Mouse (Mus musculus): ENCODE measurements around the gene Il3.
A peak's percentile ranks its signal among the peaks of the same experiment; 100 is the strongest.

Gene Il3

DNA sequence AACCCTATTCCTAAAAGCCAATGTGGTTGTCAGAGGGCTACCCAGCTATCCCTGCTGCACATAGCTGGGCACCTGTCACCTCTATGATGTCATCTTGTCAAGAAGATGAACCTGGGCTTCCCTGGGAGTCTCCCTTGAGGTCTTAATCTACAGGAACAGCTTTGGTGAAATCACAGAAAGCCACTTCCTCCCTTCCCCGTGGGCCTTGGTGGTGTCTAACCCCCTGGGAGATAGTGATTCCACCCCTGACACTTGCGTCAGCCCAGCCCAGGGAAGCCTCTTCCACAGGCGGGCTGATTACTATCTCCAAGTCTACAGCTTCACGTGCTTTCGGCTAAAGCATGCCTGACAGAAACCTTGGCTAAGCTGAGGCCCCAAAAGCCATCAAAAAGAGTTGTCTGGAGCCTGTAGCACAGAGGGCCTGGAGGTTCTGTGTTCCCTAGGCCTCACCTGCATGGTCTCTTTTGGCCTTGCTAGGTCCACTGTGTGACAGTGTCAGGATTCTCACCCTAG lies 4.4 kb upstream of the Il3 start:
- no peak for DNase-seq

DNA sequence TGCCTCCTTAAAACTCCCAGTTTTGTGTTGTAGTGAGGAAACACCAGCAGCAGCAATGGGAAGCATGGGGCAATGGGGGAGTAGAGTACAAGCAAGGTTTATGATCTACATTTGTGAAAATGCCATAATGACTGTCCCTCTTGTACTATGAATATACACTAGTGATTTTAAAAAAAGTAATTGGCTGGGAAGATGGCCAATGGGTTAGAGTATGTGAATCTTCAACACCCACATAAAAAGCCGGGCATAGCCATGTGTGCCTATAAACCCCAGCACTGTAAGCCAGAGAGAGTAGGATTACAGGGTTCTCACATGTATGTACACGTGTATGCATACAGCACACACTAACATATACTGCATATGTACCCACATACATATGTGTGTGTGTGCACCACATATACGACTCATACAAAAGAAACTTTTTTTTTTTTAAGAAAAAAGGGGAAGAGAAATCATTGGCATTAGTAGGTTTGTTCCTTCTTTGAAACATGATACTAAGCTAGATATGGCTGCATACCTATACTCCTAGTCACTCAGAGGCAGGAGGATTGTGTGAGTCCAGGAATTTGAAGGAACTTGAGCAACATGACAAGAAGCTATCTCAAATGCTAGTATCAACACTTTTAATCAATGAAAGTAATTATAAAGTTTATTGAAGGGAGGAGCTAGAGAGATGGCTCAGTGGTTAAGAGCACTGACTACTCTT lies 2.3 kb upstream of the Il3 start:
- no peak for DNase-seq

GRCm38 (mm10) chr11:54264542-54264941 lies 2.5 kb downstream of the Il3 start:
- DNase-seq = peak; percentile 79

DNA sequence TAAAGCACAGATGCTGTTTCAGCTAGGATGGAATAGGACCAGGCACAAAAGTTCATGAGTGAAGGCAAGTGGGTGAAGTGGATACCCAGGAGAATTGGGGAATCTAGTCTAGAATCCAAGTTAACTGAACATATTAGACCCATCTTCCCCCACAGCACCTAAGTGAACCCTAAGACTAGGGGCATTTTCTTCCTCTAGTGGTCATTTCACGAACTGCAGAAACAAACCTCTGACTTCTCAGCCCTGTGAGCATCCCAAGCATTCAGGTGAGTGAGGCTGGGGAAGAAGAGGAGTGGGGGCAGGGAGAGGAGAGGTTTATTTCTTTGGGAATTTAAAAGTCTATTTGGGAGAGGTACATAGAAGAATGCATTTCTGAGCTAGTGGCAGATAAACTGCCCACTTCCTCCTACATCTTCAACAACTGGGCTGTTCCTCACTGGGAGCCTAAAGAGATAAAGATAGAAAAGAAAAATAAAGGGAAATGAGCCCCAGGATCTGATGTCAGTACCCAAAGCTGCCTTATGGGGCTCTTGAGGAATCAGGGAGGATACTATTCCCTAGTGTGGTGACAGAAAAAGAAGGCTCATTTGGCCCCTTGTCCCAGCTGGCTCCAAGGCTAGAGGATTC lies 3.6 kb downstream of the Il3 start:
- DNase-seq = peak; percentile 22

- peak; percentile 89 for DNase-seq
These were observed 10.3 kb downstream of the Il3 start for GRCm38 (mm10) chr11:54256624-54257376.

DNA sequence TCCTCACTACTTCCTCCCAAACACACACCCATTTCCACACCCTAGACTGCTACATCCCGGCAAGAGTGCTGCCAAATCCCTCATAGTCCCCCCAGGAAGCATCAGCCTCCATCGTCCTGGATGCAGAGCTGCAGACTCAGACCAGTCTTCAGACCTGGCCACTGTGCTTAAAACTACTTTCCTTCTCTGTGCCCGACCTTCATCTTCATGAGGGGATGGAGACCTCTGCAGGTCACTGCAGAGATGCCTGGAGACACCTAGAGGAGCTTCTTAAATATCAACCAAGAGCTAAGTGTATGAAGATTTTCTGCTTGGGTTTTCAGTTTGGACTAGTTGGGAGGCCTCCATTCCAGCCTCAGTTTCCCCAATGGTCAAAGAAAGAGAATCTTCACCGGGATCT lies 13.0 kb downstream of the Il3 start:
- peak; percentile 19 for DNase-seq

DNA sequence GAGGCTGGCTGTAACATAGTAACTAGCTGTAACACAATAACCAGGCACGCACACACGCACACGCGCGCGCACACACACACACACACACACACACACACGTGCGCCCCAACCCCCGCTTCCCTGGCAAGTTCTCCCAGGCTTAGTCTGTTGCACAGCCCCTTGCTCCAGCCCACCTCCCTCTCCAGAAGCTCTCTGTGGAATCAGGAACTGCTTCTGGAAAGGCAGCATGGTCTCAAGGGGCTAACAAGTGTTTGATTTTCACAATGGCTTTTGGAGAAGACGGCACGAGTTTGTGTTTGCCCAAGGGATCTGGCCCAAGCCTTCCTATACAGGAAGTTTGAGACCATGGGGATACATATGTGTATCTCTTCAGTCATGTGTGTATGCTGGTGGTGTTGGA lies 16.5 kb downstream of the Il3 start:
- DNase-seq = no peak

- DNase-seq = no peak
These were observed 17.3 kb downstream of the Il3 start for GRCm38 (mm10) chr11:54249748-54250147.

DNA sequence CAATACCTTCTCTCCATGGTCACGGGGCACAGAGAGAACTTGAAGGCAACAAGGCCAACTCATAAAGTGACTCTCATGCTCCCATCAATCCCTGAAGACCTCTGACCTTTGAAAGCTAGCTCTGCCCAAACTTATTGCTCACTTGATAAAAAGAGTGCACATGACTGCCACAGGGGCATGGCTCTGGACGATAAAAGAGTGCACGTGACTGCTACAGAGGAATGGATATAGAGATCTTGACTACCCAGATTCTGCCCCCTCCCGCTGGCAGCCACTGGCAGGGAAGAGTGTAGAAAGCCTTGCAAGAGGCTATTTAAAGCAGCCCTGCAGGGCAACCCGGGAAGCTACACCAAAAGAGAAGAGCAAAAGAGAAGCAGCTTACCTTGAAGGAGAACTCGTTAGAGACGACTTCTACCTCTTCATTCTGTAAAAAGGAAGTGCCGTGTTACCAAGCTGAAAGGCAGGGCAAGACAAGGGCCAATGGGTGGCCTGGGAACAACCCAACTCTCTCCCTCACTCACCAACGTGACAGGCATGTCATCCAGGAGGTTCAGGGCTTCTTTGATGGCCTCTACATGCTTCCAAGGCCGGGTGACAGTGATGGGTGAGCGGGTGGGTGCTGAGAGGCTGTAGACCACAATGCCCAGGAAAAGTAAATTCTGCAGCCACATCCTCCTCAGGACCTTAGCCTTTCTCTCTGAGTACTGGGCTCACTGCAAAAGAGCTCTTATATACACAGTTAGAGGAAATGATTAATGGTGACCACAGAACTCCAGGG lies 17.9 kb downstream of the Il3 start, which contains the start of gene Csf2:
Csf2 (minus strand) TSS at position 728 of the 778 bp plus-strand sequence.
- no peak for DNase-seq

GRCm38 (mm10) chr11:54247251-54247950 lies 19.7 kb downstream of the Il3 start:
- DNase-seq = no peak

- DNase-seq = no peak
These were observed 22.6 kb downstream of the Il3 start for GRCm38 (mm10) chr11:54244465-54244864.

- DNase-seq = no peak
These were observed 24.6 kb downstream of the Il3 start for GRCm38 (mm10) chr11:54242494-54242893.

DNA sequence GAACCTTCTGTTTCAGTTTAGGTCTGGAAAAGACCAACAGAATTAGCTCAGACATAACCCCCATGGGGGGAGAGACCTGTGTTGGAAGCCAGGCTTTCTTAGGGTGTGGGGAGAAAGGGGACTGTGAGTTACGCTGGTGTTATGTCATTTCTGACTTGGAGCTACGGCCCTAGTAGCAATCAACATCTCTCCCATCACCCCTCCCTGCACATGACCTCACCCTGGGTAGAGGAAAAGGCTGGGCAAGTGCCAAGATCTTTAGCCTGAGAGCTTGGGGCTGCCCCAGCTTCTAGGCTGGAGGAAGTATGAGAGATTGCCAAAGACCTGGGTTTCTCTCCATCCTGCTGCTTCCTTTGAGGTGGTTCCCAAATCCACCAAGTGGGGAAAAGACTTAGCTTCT lies 30.1 kb downstream of the Il3 start:
- DNase-seq = no peak

DNA sequence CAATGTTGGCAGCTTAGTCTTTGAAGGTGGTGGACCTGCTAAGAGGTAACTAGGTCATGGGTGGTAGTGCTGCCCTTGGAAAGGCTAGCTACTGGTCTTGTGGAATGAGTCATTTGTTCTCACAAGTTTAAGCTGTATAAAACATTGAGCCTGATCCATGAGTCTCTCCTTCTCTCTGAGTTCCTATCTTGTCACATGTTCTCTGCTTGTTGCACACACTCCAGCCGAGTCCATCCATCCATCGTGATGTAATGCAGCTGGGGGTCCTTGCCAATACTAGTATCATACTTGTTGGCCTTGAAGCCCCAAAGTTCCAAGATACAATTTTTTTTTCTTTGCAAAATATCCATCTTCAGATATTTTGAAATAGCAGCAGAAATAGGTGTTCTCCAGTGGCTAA lies 39.6 kb downstream of the Il3 start:
- no peak for DNase-seq

- no peak for DNase-seq
These were observed 42.5 kb downstream of the Il3 start for GRCm38 (mm10) chr11:54224475-54224986.

- no peak for DNase-seq
These were observed 43.2 kb downstream of the Il3 start for GRCm38 (mm10) chr11:54223637-54224474.

DNA sequence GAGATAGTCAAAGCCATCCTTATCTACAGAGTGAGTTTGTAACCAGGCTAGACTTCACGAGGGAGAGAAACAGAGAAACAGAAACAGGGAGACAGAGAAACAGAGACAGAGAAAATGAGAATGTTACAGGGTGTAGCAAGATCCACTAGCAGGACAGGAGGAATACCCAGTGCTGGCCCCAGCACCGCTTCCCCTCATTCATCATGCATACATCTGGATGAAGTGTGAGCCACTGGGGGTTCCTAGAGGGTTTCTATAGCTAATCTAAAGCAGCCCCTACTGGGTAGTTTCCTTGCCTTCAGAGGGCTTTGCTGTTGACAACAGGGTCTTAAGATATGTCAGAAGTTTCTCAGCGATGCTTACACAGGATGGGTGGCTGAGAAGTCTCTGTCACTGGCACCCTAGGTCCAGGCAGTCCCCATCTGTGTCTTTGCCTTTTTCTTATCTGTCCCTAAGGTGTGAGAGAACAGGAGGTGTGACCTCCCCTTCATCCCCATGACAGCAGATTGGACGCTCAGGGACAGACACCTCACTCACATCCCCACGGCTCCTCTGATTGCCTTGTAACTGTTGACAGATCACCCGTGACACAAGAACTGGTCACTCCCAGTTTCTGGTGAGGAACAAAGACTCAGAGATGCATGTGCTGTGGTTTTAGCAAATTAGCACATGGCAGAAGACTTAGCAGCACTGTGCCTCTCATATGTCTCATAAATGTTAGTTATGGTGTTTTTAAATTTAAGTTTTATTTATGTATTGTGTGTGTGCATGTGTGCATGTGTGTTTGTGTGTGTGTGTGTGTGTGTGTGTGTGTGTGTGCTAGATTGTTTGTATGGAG lies 47.0 kb downstream of the Il3 start:
- DNase-seq = no peak

DNA sequence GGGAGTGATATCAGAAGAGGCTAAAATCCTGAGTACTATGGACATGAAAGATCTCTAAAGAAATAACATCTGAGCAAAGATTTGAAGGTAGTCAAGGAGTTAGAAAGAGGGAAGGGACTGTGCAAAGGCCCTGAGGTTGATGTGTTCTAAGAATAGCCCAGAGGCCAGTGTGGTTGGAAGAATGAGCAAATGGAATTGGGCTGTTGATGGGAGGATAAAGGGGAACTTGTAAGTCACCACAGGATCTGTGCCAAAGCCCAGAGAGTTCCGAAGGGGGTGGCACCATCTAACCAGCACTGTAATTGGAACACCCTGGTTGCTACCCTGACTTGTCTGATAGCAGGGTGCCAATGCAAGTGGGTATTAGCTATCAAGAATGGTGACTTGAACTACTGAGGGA lies 47.9 kb downstream of the Il3 start:
- DNase-seq = no peak

GRCm38 (mm10) chr11:54217384-54217783 lies 49.7 kb downstream of the Il3 start:
- DNase-seq = no peak

DNA sequence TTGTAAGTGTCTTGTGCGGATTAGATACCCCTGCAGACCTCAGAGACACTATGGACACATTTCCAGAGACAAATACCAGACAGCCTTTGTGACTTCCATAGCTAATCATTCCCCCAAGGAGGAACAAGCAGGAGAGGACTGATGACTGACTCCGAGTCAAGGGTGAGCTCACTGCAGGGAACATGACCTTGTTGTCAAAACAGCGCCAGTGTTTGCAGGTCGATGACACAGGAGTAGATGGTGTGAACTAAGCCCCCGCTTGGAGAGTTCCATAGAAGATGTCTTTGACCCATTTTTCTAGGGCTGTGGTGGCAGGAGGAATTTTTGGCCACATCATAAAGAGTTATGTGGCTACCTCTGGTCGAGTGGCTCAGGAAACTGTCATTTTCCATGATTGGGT lies 51.0 kb downstream of the Il3 start:
- no peak for DNase-seq

All from retina, postnatal 1 day (tissue).